Mouse (Mus musculus): Measurements from ENCODE around the gene Gm48552. TPM values are rescaled to one million over a fixed set of nuclear protein-coding genes. Genes with fewer than 3 reads are reported as not detected.
A peak's percentile ranks its signal among the peaks of the same experiment; 100 is the strongest.

Gm48552 gene
- total and polyA plus RNA-seq, 2 experiments from 2014 or later: 4.0 to 7.5 TPM

GRCm38 (mm10) chr10:81385603-81386306, 3.0 kb upstream of the Gm48552 start:
- DNase-seq (ENCODE audit: low spot score): no peak
- 79% methylated on average over 22 of the region's 22 CpGs for WGBS
- no peak for TF ChIP-seq CTCF (IDR thresholded peaks at IDR 0.05; ENCODE audit: low read depth)
- Histone ChIP-seq H3K9me3 (ENCODE audit: low read length) (no peaks in the 10 kb centered on the region), H3K36me3 (ENCODE audit: insufficient read depth, low read length) (peaks cover 33% of the 10 kb centered on the region), H3K4me2 (ENCODE audit: low read depth, low read length) (peak overlapping the region; percentile 97), H3K27ac (peak overlapping the region; percentile 94; the same call in 1 of the 2 replicates), H3K9ac (replicated peaks; ENCODE audit: low read length) (peak overlapping the region; percentile 87), H3K4me1 (ENCODE audit: insufficient read depth, low read length) (peaks cover 10% of the 10 kb centered on the region; the same call in 1 of the 2 replicates), H3K4me3 (ENCODE audit: low read length) (no peak overlapping the region), H3K27me3 (ENCODE audit: insufficient read depth, low read length) (no peaks in the 10 kb centered on the region)
- ATAC-seq: no peak

- H3K9me3 ChIP-seq (ENCODE audit: low read length): no peaks in the 10 kb centered on the region
- no peak for ATAC-seq
Observed at GRCm38 (mm10) chr10:81387716-81388115, 1.1 kb upstream of the Gm48552 start.

GRCm38 (mm10) chr10:81389373-81389772, 568 bp downstream of the Gm48552 start:
- Histone ChIP-seq H3K9ac (replicated peaks; ENCODE audit: low read length) (no peak overlapping the region), H3K4me1 (ENCODE audit: insufficient read depth, low read length) (peaks cover 18% of the 10 kb centered on the region; the same call in 1 of the 2 replicates), H3K9me3 (ENCODE audit: low read length) (no peaks in the 10 kb centered on the region), H3K36me3 (ENCODE audit: insufficient read depth, low read length) (peaks cover 33% of the 10 kb centered on the region), H3K27ac (peak overlapping the region; percentile 43; the same call in 1 of the 2 replicates), H3K4me2 (ENCODE audit: low read depth, low read length) (no peak overlapping the region), H3K4me3 (ENCODE audit: low read length) (no peak overlapping the region), H3K27me3 (ENCODE audit: insufficient read depth, low read length) (no peaks in the 10 kb centered on the region)
- ATAC-seq (no peak), DNase-seq (ENCODE audit: low spot score) (no peak)
- 32% methylated on average over 3 of the region's 3 CpGs for WGBS
- no peak for TF ChIP-seq CTCF (IDR thresholded peaks at IDR 0.05; ENCODE audit: low read depth)

More at GRCm38 (mm10) chr10:81387716-81388115, 1.1 kb upstream of the Gm48552 start:
- no peak overlapping the region for H3K4me2 ChIP-seq (ENCODE audit: low read depth, low read length)
- TF ChIP-seq CTCF (IDR thresholded peaks at IDR 0.05; ENCODE audit: low read depth): no peak
- H3K4me1 ChIP-seq (ENCODE audit: insufficient read depth, low read length): peaks cover 10% of the 10 kb centered on the region; the same call in 1 of the 2 replicates
- DNase-seq (ENCODE audit: low spot score): no peak
- no peak overlapping the region for H3K4me3 ChIP-seq (ENCODE audit: low read length)
- no peak overlapping the region for H3K27ac ChIP-seq
- 94% methylated on average over 20 of the region's 20 CpGs for WGBS
- H3K9ac ChIP-seq (replicated peaks; ENCODE audit: low read length): no peak overlapping the region
- no peaks in the 10 kb centered on the region for H3K27me3 ChIP-seq (ENCODE audit: insufficient read depth, low read length)
- peaks cover 33% of the 10 kb centered on the region for H3K36me3 ChIP-seq (ENCODE audit: insufficient read depth, low read length)

- Histone ChIP-seq H3K9ac (replicated peaks; ENCODE audit: low read length) (0 out of 2 replicates have a peak overlapping the region, but pooled peaks have one; percentile 22), H3K27me3 (ENCODE audit: insufficient read depth, low read length) (no peaks in the 10 kb centered on the region), H3K9me3 (ENCODE audit: low read length) (no peaks in the 10 kb centered on the region), H3K4me3 (ENCODE audit: low read length) (no peak overlapping the region), H3K27ac (peak overlapping the region; percentile 43; the same call in 1 of the 2 replicates), H3K36me3 (ENCODE audit: insufficient read depth, low read length) (peaks cover 33% of the 10 kb centered on the region), H3K4me1 (ENCODE audit: insufficient read depth, low read length) (peaks cover 16% of the 10 kb centered on the region; the same call in 1 of the 2 replicates), H3K4me2 (ENCODE audit: low read depth, low read length) (no peak overlapping the region)
- WGBS: 56% methylated on average over 23 of the region's 23 CpGs
- DNase-seq (ENCODE audit: low spot score) (peak; percentile 65), ATAC-seq (peak; percentile 71)
- TF ChIP-seq CTCF (IDR thresholded peaks at IDR 0.05; ENCODE audit: low read depth): peak; percentile 91
Observed at GRCm38 (mm10) chr10:81389801-81390677, 1.2 kb downstream of the Gm48552 start.

- TF ChIP-seq CTCF (IDR thresholded peaks at IDR 0.05; ENCODE audit: low read depth): no peak
- peaks cover 33% of the 10 kb centered on the region for H3K36me3 ChIP-seq (ENCODE audit: insufficient read depth, low read length)
- H3K4me3 ChIP-seq (ENCODE audit: low read length): no peak overlapping the region
- H3K27me3 ChIP-seq (ENCODE audit: insufficient read depth, low read length): no peaks in the 10 kb centered on the region
- H3K9me3 ChIP-seq (ENCODE audit: low read length): no peaks in the 10 kb centered on the region
- WGBS: 91% methylated on average over 13 of the region's 13 CpGs
- DNase-seq (ENCODE audit: low spot score): no peak
- no peak for ATAC-seq
- H3K9ac ChIP-seq (replicated peaks; ENCODE audit: low read length): 0 out of 2 replicates have a peak overlapping the region, but pooled peaks have one; percentile 22
- H3K27ac ChIP-seq: no peak overlapping the region
- H3K4me2 ChIP-seq (ENCODE audit: low read depth, low read length): no peak overlapping the region
- peaks cover 10% of the 10 kb centered on the region; the same call in 1 of the 2 replicates for H3K4me1 ChIP-seq (ENCODE audit: insufficient read depth, low read length)
Observed at GRCm38 (mm10) chr10:81390678-81390965, 1.8 kb downstream of the Gm48552 start.

- Histone ChIP-seq H3K4me3 (ENCODE audit: low read length) (no peak overlapping the region), H3K27me3 (ENCODE audit: insufficient read depth, low read length) (no peaks in the 10 kb centered on the region), H3K27ac (no peak overlapping the region), H3K36me3 (ENCODE audit: insufficient read depth, low read length) (peaks cover 17% of the 10 kb centered on the region), H3K9me3 (ENCODE audit: low read length) (no peaks in the 10 kb centered on the region), H3K9ac (replicated peaks; ENCODE audit: low read length) (no peak overlapping the region), H3K4me2 (ENCODE audit: low read depth, low read length) (no peak overlapping the region), H3K4me1 (ENCODE audit: insufficient read depth, low read length) (peaks cover 7% of the 10 kb centered on the region; the same call in 1 of the 2 replicates)
- DNase-seq (ENCODE audit: low spot score) (no peak), ATAC-seq (no peak)
- TF ChIP-seq CTCF (IDR thresholded peaks at IDR 0.05; ENCODE audit: low read depth): no peak
- WGBS: 89% methylated on average over 6 of the region's 6 CpGs
Observed at GRCm38 (mm10) chr10:81392270-81392669, 3.5 kb downstream of the Gm48552 start.

Data from hindbrain, postnatal 0 days (tissue).